Mouse (Mus musculus) bone marrow, adult 2 months (tissue): Measurements from ENCODE around the gene Jarid2. TPM values are rescaled to one million over a fixed set of nuclear protein-coding genes. Genes with fewer than 3 reads are reported as not detected.

Experiments used
- H3K27ac ChIP-seq: fragments of 200-500 bp; 2 replicates; pipeline ENCODE4 v1.5.1; 2012; ENCODE audit warnings: low read depth, mild to moderate bottlenecking, control low read depth, inconsistent platforms, low read length; ENCODE audit not compliant: control insufficient read depth, poor library complexity, insufficient read depth
- H3K4me1 ChIP-seq: fragments of 200-500 bp; 2 replicates; pipeline ENCODE4 v1.6.1; 2011; ENCODE audit warnings: low read length; ENCODE audit not compliant: control insufficient read depth, insufficient read depth
- H3K4me3 ChIP-seq: fragments of 200-500 bp; replicated peaks from 2 replicates; pipeline ENCODE3; 2011; ENCODE audit warnings: mild to moderate bottlenecking, low read depth, low read length, control low read depth; ENCODE audit not compliant: control insufficient read depth
- CTCF ChIP-seq: fragments of 200-500 bp; IDR thresholded peaks from 2 replicates; pipeline ENCODE4 v1.5.1; 2011; ENCODE audit warnings: low read length, control low read depth; ENCODE audit not compliant: control insufficient read depth, insufficient read depth
- POLR2A ChIP-seq: fragments of 200-500 bp; IDR thresholded peaks from 2 replicates; pipeline ENCODE4 v1.6.1; 2011; ENCODE audit warnings: low read depth, mild to moderate bottlenecking, control low read depth, low read length, borderline replicate concordance; ENCODE audit not compliant: control insufficient read depth
- WGBS: fragments of 180-500 bp; shearing (Covaris S2); methylation state at CpG from one replicate; pipeline ENCODE4 v1.1.7; 2018; 5-methylcytosine and 5-hydroxymethylcytosine counted together
- polyA plus RNA-seq: library from polyadenylated mRNA; stranded (reverse); fragments of >200 nt; gene quantifications from 2 replicates; pipeline ENCODE4 v1.2.4, GENCODE M21; 2011; ENCODE audit warnings: low replicate concordance; ENCODE audit not compliant: missing spikeins, insufficient read depth, insufficient read length

Gene Jarid2
- polyA plus RNA-seq, 1 experiment, result 36.0 TPM

DNA sequence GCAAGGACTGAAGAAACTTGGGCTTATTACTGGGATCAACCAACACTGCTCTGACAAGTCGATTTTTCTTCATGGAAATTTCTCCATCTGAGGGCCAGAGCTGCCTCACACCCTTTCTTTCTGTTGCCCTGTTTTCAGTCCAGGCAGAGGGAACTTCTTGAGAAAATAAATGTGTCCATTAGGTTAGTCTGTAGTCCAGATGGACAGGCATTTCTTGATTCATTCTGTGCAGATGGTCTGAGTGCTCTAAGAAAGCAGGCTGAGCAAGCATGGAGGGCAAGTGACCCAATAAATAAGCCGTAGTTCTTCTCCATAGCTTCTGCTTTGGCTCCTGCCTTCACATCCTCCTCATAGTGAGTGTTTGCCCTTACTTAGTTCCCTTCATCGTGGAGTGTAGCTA lies 46.1 kb downstream of the Jarid2 start:
- H3K27ac ChIP-seq, result no peak overlapping the region
- TF ChIP-seq CTCF (no peak), POLR2A (no peak)
- H3K4me3 ChIP-seq, result no peak overlapping the region
- H3K4me1 ChIP-seq, result peaks cover 1% of the 10 kb centered on the region; the same call in 1 of the 2 replicates
- WGBS, result 53% methylated on average over 3 of the region's 3 CpGs

DNA sequence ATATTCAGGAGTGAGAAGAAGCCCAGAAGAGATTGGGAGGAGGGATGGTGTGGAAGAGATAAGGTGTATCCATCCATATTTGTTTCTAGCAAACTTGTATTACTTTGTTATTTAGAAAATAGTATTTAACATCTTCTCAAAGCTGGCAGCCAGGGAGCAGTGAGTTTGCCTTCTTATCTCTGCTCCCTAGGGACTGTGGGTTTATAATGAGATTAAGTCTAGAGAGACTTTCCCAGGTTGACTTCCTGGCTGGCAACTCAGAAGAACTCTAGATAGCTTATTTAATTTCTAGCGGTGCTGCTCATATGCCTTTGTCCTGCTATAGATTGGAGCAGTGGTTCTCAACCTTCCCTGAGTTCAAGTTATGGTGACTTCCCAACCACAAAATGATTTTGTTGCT lies 51.2 kb downstream of the Jarid2 start:
- TF ChIP-seq POLR2A (no peak), CTCF (no peak)
- WGBS, result 58% methylated on average over 1 of the region's 1 CpGs
- H3K27ac ChIP-seq, result no peak overlapping the region
- no peaks in the 10 kb centered on the region; the same call in 1 of the 2 replicates for H3K4me1 ChIP-seq
- no peak overlapping the region for H3K4me3 ChIP-seq

DNA sequence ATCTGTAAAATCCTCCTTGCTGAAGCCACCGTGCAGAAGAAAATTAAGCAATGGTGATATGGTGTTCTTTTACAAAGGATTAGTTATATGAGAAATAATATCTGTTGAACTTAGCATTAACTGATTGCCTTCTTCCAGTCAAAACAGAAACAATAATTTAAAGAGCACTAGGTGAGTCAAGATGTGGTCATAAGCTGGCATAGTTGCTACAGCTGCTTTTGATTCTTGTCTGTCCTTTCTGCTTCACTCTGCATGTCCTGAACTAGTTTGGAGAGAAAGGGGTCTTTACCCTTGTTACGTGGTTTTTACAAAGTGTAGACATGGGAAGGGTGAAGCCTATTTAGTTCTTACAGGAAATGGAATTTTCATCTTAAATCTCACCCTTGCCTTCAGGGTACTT lies 51.9 kb downstream of the Jarid2 start:
- Histone ChIP-seq H3K27ac (no peak overlapping the region), H3K4me1 (no peaks in the 10 kb centered on the region), H3K4me3 (no peak overlapping the region)
- no peak for TF ChIP-seq CTCF
- TF ChIP-seq POLR2A, result no peak
- WGBS, result 83% methylated on average over 2 of the region's 2 CpGs

DNA sequence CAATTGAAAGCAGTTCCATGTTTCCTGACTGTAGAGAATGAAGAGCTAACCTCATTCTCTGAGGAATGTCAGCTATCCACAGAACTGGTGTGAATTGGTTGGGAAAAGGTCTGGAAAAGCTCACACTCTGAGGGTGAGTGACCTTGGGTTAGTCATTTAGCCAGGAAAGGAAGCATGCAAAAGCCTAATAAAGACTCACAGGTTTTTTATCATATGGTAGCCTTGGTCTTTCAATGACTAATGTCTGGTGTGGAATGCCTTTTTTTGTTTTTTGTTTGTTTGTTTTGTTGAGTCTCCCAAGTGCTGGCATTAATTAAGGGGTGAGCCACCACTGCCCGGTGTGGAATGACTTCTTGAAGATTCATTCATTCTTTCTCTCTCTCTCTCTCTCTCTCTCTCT lies 55.3 kb downstream of the Jarid2 start:
- Histone ChIP-seq H3K4me1 (no peaks in the 10 kb centered on the region; the same call in 1 of the 2 replicates), H3K27ac (no peak overlapping the region), H3K4me3 (no peak overlapping the region)
- TF ChIP-seq POLR2A (no peak), CTCF (no peak)
- WGBS, result 86% methylated on average over 1 of the region's 1 CpGs

DNA sequence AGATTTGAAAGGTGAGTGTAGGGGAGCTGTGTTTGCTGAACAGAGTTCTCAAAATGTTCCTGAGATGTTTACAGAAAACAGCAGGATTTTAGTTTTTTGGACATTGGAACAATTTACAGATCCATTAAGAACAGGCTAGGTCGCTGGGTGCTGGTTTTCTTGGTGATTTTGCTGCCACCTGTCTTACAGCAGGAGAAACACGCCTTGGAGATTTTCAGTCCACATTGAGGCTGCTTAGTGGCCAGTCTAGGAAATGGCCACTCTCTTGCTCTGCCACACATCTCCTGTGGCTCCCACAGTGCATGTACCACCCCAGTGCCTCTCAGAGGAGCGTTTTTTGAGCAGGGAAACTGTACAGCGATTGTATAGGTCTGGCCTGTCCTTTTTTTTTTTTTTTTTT lies 57.0 kb downstream of the Jarid2 start:
- no peaks in the 10 kb centered on the region; the same call in 1 of the 2 replicates for H3K4me1 ChIP-seq
- no peak overlapping the region for H3K4me3 ChIP-seq
- TF ChIP-seq POLR2A, result no peak
- peak; percentile 53; the same call in 1 of the 2 replicates for TF ChIP-seq CTCF
- 45% methylated on average over 4 of the region's 4 CpGs for WGBS
- no peak overlapping the region for H3K27ac ChIP-seq

DNA sequence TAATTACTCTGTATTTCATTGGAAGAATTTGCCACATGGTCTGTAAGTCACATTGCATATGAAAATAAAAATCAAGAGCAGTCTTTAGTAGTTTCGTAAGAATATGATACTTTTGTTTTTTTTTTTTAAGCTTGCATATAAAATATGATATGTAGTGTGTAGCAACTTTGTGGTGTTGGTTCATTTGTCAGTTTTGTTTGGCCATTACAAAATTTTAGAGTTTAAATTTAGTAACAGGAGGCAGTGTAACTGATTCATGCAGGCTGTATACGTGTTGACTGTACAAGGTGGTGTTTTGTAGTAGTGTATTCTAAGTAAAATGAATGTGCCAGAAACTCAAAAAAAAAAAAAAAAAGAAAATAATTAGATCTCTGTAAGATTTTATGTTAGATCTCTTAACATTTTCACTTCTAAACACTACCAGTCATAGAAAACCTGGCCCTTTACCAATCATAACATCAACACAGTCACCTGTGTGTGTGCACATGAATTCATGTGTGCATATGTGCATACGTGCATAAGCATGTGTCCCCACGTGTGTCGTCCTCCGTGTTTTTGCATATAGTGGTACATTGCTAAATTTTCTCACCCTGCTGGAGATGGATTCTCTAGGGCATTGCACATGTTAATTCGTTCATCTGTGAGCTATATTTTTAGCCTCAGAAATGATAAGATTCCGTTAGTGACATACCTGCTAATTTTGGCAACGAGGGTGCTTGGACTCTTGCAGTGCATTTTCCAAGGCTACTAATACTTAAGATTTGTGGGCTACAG lies 59.3 kb downstream of the Jarid2 start:
- no peak for TF ChIP-seq POLR2A
- no peak for TF ChIP-seq CTCF
- Histone ChIP-seq H3K4me1 (no peaks in the 10 kb centered on the region; the same call in 1 of the 2 replicates), H3K4me3 (no peak overlapping the region), H3K27ac (no peak overlapping the region)
- 56% methylated on average over 9 of the region's 9 CpGs for WGBS

DNA sequence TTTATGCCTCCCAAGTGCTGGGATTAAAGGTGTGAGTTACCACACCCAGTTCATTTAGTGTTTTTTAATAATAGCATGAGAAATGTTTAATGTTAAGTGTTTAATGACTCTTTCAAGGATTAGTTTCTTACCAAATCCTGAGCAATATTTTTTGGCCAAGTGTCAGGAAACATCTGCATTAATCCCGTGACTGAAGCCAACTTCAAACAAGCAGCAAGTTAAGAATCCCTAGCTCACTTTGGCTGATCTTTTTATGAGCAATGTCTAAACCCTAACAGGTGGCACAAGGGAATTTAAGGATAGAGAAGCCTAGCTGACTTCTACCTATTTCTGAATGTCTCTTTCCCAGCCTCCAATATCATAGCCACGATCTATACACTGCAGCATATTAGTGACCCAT lies 60.7 kb downstream of the Jarid2 start:
- Histone ChIP-seq H3K27ac (no peak overlapping the region), H3K4me1 (no peaks in the 10 kb centered on the region; the same call in 1 of the 2 replicates)
- no peak for TF ChIP-seq CTCF
- TF ChIP-seq POLR2A, result no peak

DNA sequence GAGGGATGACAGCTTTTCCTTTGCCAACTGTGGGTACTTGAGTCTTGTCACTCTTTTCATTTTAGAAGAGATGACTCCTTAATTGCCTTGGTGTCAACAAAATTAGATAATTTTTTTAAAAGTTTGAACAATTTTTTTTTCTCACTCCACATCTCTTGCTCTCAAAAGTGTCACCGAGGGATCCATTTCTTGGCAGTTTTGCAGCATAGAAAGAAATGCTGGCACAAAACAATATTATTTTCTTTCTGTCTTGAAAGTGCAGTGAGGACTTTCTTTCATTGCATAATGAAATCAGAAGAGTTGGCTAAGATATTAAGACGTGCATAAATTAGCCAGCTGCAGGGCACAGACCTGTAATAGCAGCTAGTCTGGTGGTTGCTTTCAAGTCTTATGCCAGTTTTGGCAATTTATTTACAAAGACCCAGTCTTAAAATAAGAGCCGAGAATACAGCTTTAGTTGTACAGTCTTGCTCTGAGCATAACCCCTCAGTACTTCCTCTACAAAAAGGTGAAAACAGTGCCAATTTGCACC lies 63.2 kb downstream of the Jarid2 start:
- Histone ChIP-seq H3K4me3 (no peak overlapping the region), H3K27ac (no peak overlapping the region), H3K4me1 (no peaks in the 10 kb centered on the region; the same call in 1 of the 2 replicates)
- WGBS, result 76% methylated on average over 3 of the region's 3 CpGs
- no peak for TF ChIP-seq CTCF
- TF ChIP-seq POLR2A, result no peak

More for the DNA sequence above, 60.7 kb downstream of the Jarid2 start:
- WGBS, result 56% methylated on average over 2 of the region's 2 CpGs
- H3K4me3 ChIP-seq, result no peak overlapping the region
